Mouse (Mus musculus): ENCODE measurements around the gene Hyal2. TPM values are rescaled to one million over a fixed set of nuclear protein-coding genes. Genes with fewer than 3 reads are reported as not detected.

The Hyal2 gene
- 154 and 157 TPM in 2 replicates for polyA plus RNA-seq (2016; fragmentation: Nextera tagmentation; extraction: Ambion mirVana)

GRCm38 (mm10) chr9:107567702-107568319, at the start of gene Hyal2:
Gene Hyal2, plus strand, starts transcription at chr9:107567945.
- Histone ChIP-seq H3K36me3 (replicated peaks) (peaks cover 51% of the 10 kb centered on the region), H3K27ac (replicated peaks) (peak within 1 kb of the TSS; percentile 95), H3K4me1 (peaks cover 81% of the 10 kb centered on the region), H3K4me3 (peak within 1 kb of the TSS; percentile 95), H3K27me3 (replicated peaks; ENCODE audit: low read depth, poor library complexity, severe bottlenecking) (no peaks in the 10 kb centered on the region), H3K9me3 (no peaks in the 10 kb centered on the region)
- DNase-seq (ENCODE audit: low spot score): peak; percentile 50
- WGBS: 6% methylated on average over 18 of the region's 18 CpGs

GRCm38 (mm10) chr9:107520331-107520730, 47.4 kb upstream of the Hyal2 start:
- Histone ChIP-seq H3K27me3 (replicated peaks; ENCODE audit: low read depth, poor library complexity, severe bottlenecking) (peaks cover 44% of the 10 kb centered on the region), H3K4me1 (peaks cover 30% of the 10 kb centered on the region), H3K36me3 (replicated peaks) (no peaks in the 10 kb centered on the region), H3K4me3 (no peak overlapping the region), H3K9me3 (no peaks in the 10 kb centered on the region), H3K27ac (replicated peaks) (no peak overlapping the region; the same call in 1 of the 2 replicates)
- no peak for DNase-seq (ENCODE audit: low spot score)
- WGBS: 65% methylated on average over 6 of the region's 6 CpGs

- Histone ChIP-seq H3K27ac (replicated peaks) (no peak overlapping the region), H3K4me1 (peaks cover 32% of the 10 kb centered on the region), H3K9me3 (no peaks in the 10 kb centered on the region), H3K27me3 (replicated peaks; ENCODE audit: low read depth, poor library complexity, severe bottlenecking) (peaks cover 53% of the 10 kb centered on the region), H3K36me3 (replicated peaks) (no peaks in the 10 kb centered on the region), H3K4me3 (no peak overlapping the region)
- DNase-seq (ENCODE audit: low spot score): no peak
- 67% methylated on average over 5 of the region's 5 CpGs for WGBS
Observed at GRCm38 (mm10) chr9:107521190-107521589, 46.6 kb upstream of the Hyal2 start.

GRCm38 (mm10) chr9:107521711-107522399, 45.9 kb upstream of the Hyal2 start:
- peaks cover 39% of the 10 kb centered on the region for H3K4me1 ChIP-seq
- peak overlapping the region; percentile 76 for H3K27ac ChIP-seq (replicated peaks)
- 23% methylated on average over 25 of the region's 25 CpGs for WGBS
- no peaks in the 10 kb centered on the region for H3K9me3 ChIP-seq
- H3K36me3 ChIP-seq (replicated peaks): no peaks in the 10 kb centered on the region
- peak overlapping the region; percentile 44 for H3K4me3 ChIP-seq
- peaks cover 59% of the 10 kb centered on the region for H3K27me3 ChIP-seq (replicated peaks; ENCODE audit: low read depth, poor library complexity, severe bottlenecking)
- DNase-seq (ENCODE audit: low spot score): peak; percentile 51

DNA sequence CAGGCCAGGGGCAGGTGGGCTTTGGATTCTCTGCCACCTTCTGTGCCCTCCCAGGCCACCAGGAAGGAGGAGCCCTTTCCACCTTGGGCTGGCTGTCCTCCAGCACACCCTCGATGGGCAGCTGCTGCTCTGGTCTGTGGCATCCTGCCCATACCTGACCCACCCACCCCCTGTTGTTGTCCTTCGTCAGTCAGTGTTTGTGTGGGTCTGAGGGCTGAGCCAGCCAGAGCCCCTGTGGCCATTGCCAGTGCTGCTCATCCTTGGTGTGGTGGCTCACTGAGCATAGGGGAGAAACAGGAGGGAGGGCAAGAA, 45.4 kb upstream of the Hyal2 start:
- no peaks in the 10 kb centered on the region for H3K9me3 ChIP-seq
- no peaks in the 10 kb centered on the region for H3K36me3 ChIP-seq (replicated peaks)
- H3K4me1 ChIP-seq: peaks cover 39% of the 10 kb centered on the region
- no peak for DNase-seq (ENCODE audit: low spot score)
- H3K27me3 ChIP-seq (replicated peaks; ENCODE audit: low read depth, poor library complexity, severe bottlenecking): peaks cover 64% of the 10 kb centered on the region
- H3K27ac ChIP-seq (replicated peaks): peak overlapping the region; percentile 76
- 44% methylated on average over 2 of the region's 2 CpGs for WGBS
- peak overlapping the region; percentile 44 for H3K4me3 ChIP-seq

DNA sequence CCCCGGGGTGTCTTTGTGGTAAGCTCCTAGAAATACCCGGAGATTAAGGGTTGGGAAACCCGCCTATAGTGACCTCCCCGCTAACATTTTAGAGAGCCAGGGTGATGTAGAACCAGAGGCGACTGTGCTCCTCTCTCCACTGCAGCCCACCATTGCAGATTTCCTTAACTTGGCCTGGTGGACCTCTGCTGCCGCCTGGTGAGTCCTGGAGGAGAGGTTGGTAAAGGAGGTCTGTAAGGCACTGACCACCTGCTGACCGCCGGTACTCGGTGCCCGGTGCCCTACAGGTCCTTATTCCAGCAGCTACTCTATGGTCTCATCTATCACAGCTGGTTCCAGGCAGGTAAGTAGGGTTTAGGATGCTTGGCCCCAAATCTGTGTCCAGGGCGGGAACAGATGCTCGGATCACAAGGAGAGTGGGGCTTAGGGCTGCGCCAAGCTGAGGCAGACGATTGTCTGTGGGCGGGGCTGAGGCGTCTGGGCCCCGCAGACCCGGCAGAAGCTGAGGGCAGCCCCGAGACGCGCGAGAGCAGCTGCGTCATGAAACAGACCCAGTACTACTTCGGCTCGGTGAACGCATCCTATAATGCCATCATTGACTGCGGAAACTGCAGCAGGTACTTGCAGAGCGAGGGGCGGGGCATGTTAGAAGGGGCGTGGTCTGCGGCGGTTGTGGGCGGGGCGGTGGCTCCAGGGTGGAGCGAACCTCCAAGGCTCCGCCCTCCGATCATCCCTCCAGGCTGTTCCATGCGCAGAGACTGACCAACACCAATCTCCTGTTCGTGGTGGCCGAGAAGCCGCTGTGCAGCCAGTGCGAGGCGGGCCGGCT, 41.3 kb upstream of the Hyal2 start:
- Histone ChIP-seq H3K4me3 (peak overlapping the region; percentile 59), H3K9me3 (no peaks in the 10 kb centered on the region), H3K36me3 (replicated peaks) (no peaks in the 10 kb centered on the region), H3K4me1 (peaks cover 29% of the 10 kb centered on the region), H3K27me3 (replicated peaks; ENCODE audit: low read depth, poor library complexity, severe bottlenecking) (peaks cover 79% of the 10 kb centered on the region), H3K27ac (replicated peaks) (peak overlapping the region; percentile 48; the same call in 1 of the 2 replicates)
- peak; percentile 90 for DNase-seq (ENCODE audit: low spot score)
- 4% methylated on average over 44 of the region's 44 CpGs for WGBS

GRCm38 (mm10) chr9:107533791-107534407, 33.8 kb upstream of the Hyal2 start, which contains the start of gene Tmem115:
Gene Tmem115, plus strand, starts transcription at chr9:107533945.
- H3K36me3 ChIP-seq (replicated peaks): peaks cover 25% of the 10 kb centered on the region
- H3K27ac ChIP-seq (replicated peaks): peak within 1 kb of the TSS; percentile 84
- H3K4me1 ChIP-seq: peaks cover 40% of the 10 kb centered on the region
- H3K4me3 ChIP-seq: peak within 1 kb of the TSS; percentile 93
- DNase-seq (ENCODE audit: low spot score): peak; percentile 94
- H3K9me3 ChIP-seq: no peaks in the 10 kb centered on the region
- under 1% methylated on average over 48 of the region's 48 CpGs for WGBS
- peaks cover 9% of the 10 kb centered on the region; the same call in 1 of the 2 replicates for H3K27me3 ChIP-seq (replicated peaks; ENCODE audit: low read depth, poor library complexity, severe bottlenecking)

DNA sequence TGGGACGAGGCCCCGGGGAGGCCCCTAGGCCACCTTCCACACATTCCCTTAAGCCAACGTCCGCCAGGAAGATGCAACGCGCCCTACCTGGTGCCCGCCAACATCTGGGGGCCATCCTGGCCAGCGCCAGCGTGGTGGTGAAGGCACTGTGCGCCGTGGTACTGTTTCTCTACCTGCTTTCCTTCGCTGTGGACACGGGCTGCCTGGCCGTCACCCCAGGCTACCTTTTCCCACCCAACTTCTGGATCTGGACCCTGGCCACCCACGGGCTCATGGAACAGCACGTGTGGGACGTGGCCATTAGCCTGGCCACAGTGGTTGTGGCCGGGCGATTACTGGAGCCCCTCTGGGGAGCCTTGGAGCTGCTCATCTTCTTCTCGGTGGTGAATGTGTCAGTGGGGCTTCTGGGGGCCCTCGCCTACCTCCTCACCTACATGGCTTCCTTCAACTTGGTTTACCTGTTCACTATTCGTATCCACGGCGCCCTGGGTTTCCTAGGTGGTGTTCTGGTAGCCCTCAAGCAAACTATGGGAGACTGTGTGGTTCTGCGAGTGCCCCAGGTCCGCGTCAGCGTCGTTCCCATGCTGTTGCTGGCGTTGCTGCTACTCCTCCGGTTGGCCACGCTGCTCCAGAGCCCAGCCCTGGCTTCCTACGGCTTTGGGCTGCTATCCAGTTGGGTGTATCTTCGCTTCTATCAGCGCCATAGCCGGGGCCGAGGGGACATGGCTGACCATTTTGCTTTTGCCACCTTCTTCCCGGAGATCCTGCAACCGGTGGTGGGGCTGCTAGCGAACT, 33.1 kb upstream of the Hyal2 start:
- H3K27me3 ChIP-seq (replicated peaks; ENCODE audit: low read depth, poor library complexity, severe bottlenecking): peaks cover 5% of the 10 kb centered on the region; the same call in 1 of the 2 replicates
- H3K36me3 ChIP-seq (replicated peaks): peaks cover 32% of the 10 kb centered on the region
- peak overlapping the region; percentile 93 for H3K4me3 ChIP-seq
- H3K27ac ChIP-seq (replicated peaks): peak overlapping the region; percentile 84
- peak; percentile 42 for DNase-seq (ENCODE audit: low spot score)
- 1% methylated on average over 40 of the region's 40 CpGs for WGBS
- peaks cover 40% of the 10 kb centered on the region for H3K4me1 ChIP-seq
- no peaks in the 10 kb centered on the region for H3K9me3 ChIP-seq

GRCm38 (mm10) chr9:107538231-107538630, 29.5 kb upstream of the Hyal2 start:
- Histone ChIP-seq H3K4me3 (no peak overlapping the region), H3K27me3 (replicated peaks; ENCODE audit: low read depth, poor library complexity, severe bottlenecking) (no peaks in the 10 kb centered on the region), H3K27ac (replicated peaks) (no peak overlapping the region), H3K4me1 (peaks cover 68% of the 10 kb centered on the region), H3K9me3 (no peaks in the 10 kb centered on the region), H3K36me3 (replicated peaks) (peaks cover 40% of the 10 kb centered on the region)
- no peak for DNase-seq (ENCODE audit: low spot score)
- 92% methylated on average over 7 of the region's 7 CpGs for WGBS

- H3K27me3 ChIP-seq (replicated peaks; ENCODE audit: low read depth, poor library complexity, severe bottlenecking): no peaks in the 10 kb centered on the region
- peaks cover 67% of the 10 kb centered on the region for H3K4me1 ChIP-seq
- H3K9me3 ChIP-seq: no peaks in the 10 kb centered on the region
- H3K36me3 ChIP-seq (replicated peaks): peaks cover 45% of the 10 kb centered on the region
- H3K4me3 ChIP-seq: no peak overlapping the region
- 91% methylated on average over 3 of the region's 3 CpGs for WGBS
- no peak for DNase-seq (ENCODE audit: low spot score)
- no peak overlapping the region for H3K27ac ChIP-seq (replicated peaks)
Observed at GRCm38 (mm10) chr9:107538711-107539110, 29.0 kb upstream of the Hyal2 start.

- 93% methylated on average over 8 of the region's 8 CpGs for WGBS
Observed at GRCm38 (mm10) chr9:107539940-107540339, 27.8 kb upstream of the Hyal2 start.

More at GRCm38 (mm10) chr9:107539940-107540339, 27.8 kb upstream of the Hyal2 start:
- Histone ChIP-seq H3K27ac (replicated peaks) (no peak overlapping the region), H3K4me3 (no peak overlapping the region; the same call in 1 of the 2 replicates), H3K4me1 (peaks cover 59% of the 10 kb centered on the region), H3K27me3 (replicated peaks; ENCODE audit: low read depth, poor library complexity, severe bottlenecking) (no peaks in the 10 kb centered on the region), H3K36me3 (replicated peaks) (peaks cover 58% of the 10 kb centered on the region), H3K9me3 (no peaks in the 10 kb centered on the region)
- DNase-seq (ENCODE audit: low spot score): no peak
